9 mouse cellular contexts compared by ENCODE assay signal in genomic region chr4:123939838-123940237, GRCm38 (mm10). TPM values are rescaled to one million over a fixed set of nuclear protein-coding genes. Genes with fewer than 3 reads are reported as not detected.
A peak's percentile ranks its signal among the peaks of the same experiment; 100 is the strongest.
DNase-seq lines count a peak whose midpoint lies in the region; ATAC-seq lines count a peak whose summit lies in the region.
"Had no signal": no experiment of that assay in that cellular context is flagged by ENCODE, and none has a peak within 500 bp of the region (broad histone marks: within the 10 kb centered on the region; RNA-seq: fewer than 3 reads in every experiment).

No protein-coding gene starts in this region.

- no peaks in the 10 kb centered on the region for H3K4me1 ChIP-seq in forebrain, embryonic 10.5 days
- no peaks in the 10 kb centered on the region for H3K4me1 ChIP-seq in forebrain, embryonic 15.5 days
- H3K4me1 ChIP-seq: midbrain, embryonic 12.5 days had no signal

- no peaks in the 10 kb centered on the region for H3K9me3 ChIP-seq in forebrain, embryonic 10.5 days
- H3K9me3 ChIP-seq in forebrain, embryonic 15.5 days: no peaks in the 10 kb centered on the region
- H3K9me3 ChIP-seq: midbrain, embryonic 12.5 days had no signal

- H3K27ac ChIP-seq in forebrain, embryonic 10.5 days: no peak overlapping the region
- no peak overlapping the region for H3K27ac ChIP-seq in forebrain, embryonic 15.5 days (replicated peaks)
- H3K27ac ChIP-seq: midbrain, embryonic 12.5 days had no signal

- peaks cover 25% of the 10 kb centered on the region for H3K36me3 ChIP-seq in forebrain, embryonic 10.5 days (replicated peaks)
- peaks cover 23% of the 10 kb centered on the region for H3K36me3 ChIP-seq in forebrain, embryonic 15.5 days
- H3K36me3 ChIP-seq in splenic B cell, adult 2 months (ENCODE audit: control insufficient read depth, insufficient read depth, low read length, poor library complexity, severe bottlenecking): peaks cover 3% of the 10 kb centered on the region; the same call in 1 of the 2 replicates

- no peak overlapping the region for H3K4me2 ChIP-seq in forebrain, embryonic 15.5 days (replicated peaks)
- H3K4me2 ChIP-seq: midbrain, embryonic 12.5 days had no signal

- no peak overlapping the region for H3K9ac ChIP-seq in forebrain, embryonic 15.5 days (replicated peaks)
- H3K9ac ChIP-seq: midbrain, embryonic 12.5 days had no signal

- 7% methylated on average over 4 of the region's 4 CpGs for WGBS in forebrain, embryonic 10.5 days
- 6% methylated on average over 4 of the region's 4 CpGs for WGBS in forebrain, embryonic 15.5 days

- no peak for ATAC-seq in forebrain, embryonic 15.5 days (replicated peaks)
- peak; percentile 78 for ATAC-seq in megakaryocyte-erythroid progenitor cell, adult 5-6 weeks (replicated peaks; ENCODE audit: low FRiP score, low TSS enrichment, poor library complexity, severe bottlenecking)

- DNase-seq in forebrain, embryonic 10.5 days (ENCODE audit: extremely low spot score, low spot score): peak; percentile 82
- peak; percentile 76 for DNase-seq in MEL-GATA-1-ER (ENCODE audit: extremely low read depth, low read depth)
- peak; percentile 28 for DNase-seq in cerebellum, adult 9-11 months
- peak; percentile 28 to 33 for DNase-seq in gastrocnemius, adult 8-10 months (ENCODE audit: low spot score in 2 of 2)
- DNase-seq in layer of hippocampus, postnatal 14 days (ENCODE audit: low spot score in 2 of 2): peak; percentile 74 to 79
- peak; percentile 87 for DNase-seq in splenic B cell, adult 2 months (ENCODE audit: low read depth, low spot score)

- H3K27me3 ChIP-seq in forebrain, embryonic 10.5 days (ENCODE audit: poor library complexity, severe bottlenecking): no peaks in the 10 kb centered on the region
- H3K27me3 ChIP-seq in forebrain, embryonic 15.5 days: no peaks in the 10 kb centered on the region
- H3K27me3 ChIP-seq in splenic B cell, adult 2 months (ENCODE audit: control insufficient read depth, insufficient read depth, low read length, poor library complexity, severe bottlenecking): no peaks in the 10 kb centered on the region
- H3K27me3 ChIP-seq: midbrain, embryonic 12.5 days had no signal

- H3K4me3 ChIP-seq in forebrain, embryonic 10.5 days: no peak overlapping the region
- H3K4me3 ChIP-seq in forebrain, embryonic 15.5 days: no peak overlapping the region
- H3K4me3 ChIP-seq: midbrain, embryonic 12.5 days had no signal

RNA-seq across cellular contexts. Expression of gene 4930535I16Rik, which starts 22.0 kb away (rescaled TPM):
- not detected in 2 replicates for polyA plus RNA-seq in forebrain, embryonic 10.5 days (2016; fragmentation: Nextera tagmentation; extraction: Ambion mirVana)
- polyA plus RNA-seq in forebrain, embryonic 15.5 days (2015; fragmentation: Nextera tagmentation; extraction: Ambion mirVana): not detected in 2 replicates
- not detected for total RNA-seq in gastrocnemius, adult 8-10 months (2022)
- total RNA-seq in layer of hippocampus, postnatal 14 days (2021): not detected
- total RNA-seq in megakaryocyte-erythroid progenitor cell, adult 5-6 weeks (2014; fragmentation: Nextera tagmentation): not detected in 2 replicates
- not detected in 2 replicates for total RNA-seq in megakaryocyte-erythroid progenitor cell, adult 5-6 weeks (2017)
- polyA plus RNA-seq: midbrain, embryonic 12.5 days had no signal

RNA-seq across cellular contexts. Expression of gene Rragc, which starts 22.6 kb away (rescaled TPM):
- 34.2 and 34.9 TPM in 2 replicates for polyA plus RNA-seq in forebrain, embryonic 10.5 days (2016; fragmentation: Nextera tagmentation; extraction: Ambion mirVana)
- polyA plus RNA-seq in forebrain, embryonic 15.5 days (2015; fragmentation: Nextera tagmentation; extraction: Ambion mirVana): 46.4 and 54.8 TPM in 2 replicates
- total RNA-seq in gastrocnemius, adult 8-10 months (2022): 10 to 100 TPM; 17.9 to 27.2 (median 21.3) TPM
- total RNA-seq in layer of hippocampus, postnatal 14 days (2021): 10 to 100 TPM; 51.5 TPM
- total RNA-seq in megakaryocyte-erythroid progenitor cell, adult 5-6 weeks (2014; fragmentation: Nextera tagmentation): 28.4 and 45.4 TPM in 2 replicates
- total RNA-seq in megakaryocyte-erythroid progenitor cell, adult 5-6 weeks (2017): 21.4 and 55.9 TPM in 2 replicates

RNA-seq across cellular contexts. Expression of gene Mycbp, which starts 35.2 kb away (rescaled TPM):
- 65.7 and 67.7 TPM in 2 replicates for polyA plus RNA-seq in forebrain, embryonic 10.5 days (2016; fragmentation: Nextera tagmentation; extraction: Ambion mirVana)
- polyA plus RNA-seq in forebrain, embryonic 15.5 days (2015; fragmentation: Nextera tagmentation; extraction: Ambion mirVana): 32.7 and 37.5 TPM in 2 replicates
- 10 to 100 TPM; 12.3 to 34.6 (median 21.5) TPM for total RNA-seq in gastrocnemius, adult 8-10 months (2022)
- total RNA-seq in layer of hippocampus, postnatal 14 days (2021): 10 to 100 TPM; 11.8 to 12.6 TPM
- total RNA-seq in megakaryocyte-erythroid progenitor cell, adult 5-6 weeks (2014; fragmentation: Nextera tagmentation): 25.7 and 27.0 TPM in 2 replicates
- total RNA-seq in megakaryocyte-erythroid progenitor cell, adult 5-6 weeks (2017): 24.6 and 30.2 TPM in 2 replicates

Comparison
In these comparisons a context has a peak if more than half of its experiments do, and no peak if none do; other contexts are left out.
1. DNase-seq: peak in every context shown above with its lines; median percentile 87 in splenic B cell, adult 2 months; 82 in forebrain, embryonic 10.5 days; 76 in layer of hippocampus, postnatal 14 days; 76 in MEL-GATA-1-ER; 30 in gastrocnemius, adult 8-10 months; 28 in cerebellum, adult 9-11 months.